Mouse (Mus musculus) kidney, adult 8-10 months (tissue): ENCODE data around the gene 2410004B18Rik.
"Not testable (repeated sequence)": the region's sequence is repeated elsewhere in the genome, so short reads cannot be mapped to it uniquely, and the experiment has no call there.

Experiments
- DNase-seq, 2 experiments: peaks; one replicate each; pipeline ENCODE4 v3.0.0; 2022

The 2410004B18Rik gene

DNA sequence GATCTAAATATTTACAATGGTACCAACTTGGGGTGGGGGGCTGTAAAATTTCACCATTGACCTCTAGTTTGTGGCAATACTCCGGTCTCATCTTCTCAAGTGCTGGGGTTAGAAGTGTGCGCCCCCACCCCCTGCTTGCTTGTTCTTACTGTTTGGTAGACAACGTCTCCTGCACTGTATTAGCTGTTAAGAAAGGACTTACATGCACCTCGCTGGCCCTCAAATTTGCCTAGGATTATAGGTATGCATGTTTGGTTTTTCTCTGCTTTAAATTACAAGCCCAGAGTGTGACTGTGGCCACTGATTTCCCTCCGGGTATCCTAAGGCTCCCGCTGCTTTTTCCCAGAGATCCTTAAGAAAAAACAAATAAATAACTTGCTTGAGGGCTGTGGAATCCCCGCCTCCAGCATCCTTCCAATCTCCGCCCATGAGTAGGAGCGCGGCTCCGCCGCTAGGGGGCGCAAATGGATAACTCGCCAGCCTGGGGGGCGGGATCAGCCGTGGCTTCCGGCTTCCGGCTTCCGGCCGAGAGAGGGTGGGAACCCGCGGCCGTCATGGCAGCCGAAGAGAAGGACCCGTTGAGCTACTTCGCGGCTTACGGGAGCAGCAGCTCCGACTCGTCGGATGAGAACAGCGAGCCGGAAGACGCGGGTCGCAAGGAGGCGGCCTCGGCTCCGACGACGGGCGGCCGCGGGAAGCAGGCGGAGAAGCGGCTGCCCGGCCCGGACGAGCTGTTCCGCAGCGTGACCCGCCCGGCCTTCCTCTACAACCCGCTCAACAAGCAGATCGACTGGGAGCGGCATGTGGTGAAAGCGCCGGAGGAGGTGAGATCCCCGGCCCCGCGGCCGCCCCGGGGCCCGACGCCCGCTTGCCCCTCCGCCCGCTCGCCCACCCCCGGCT lies at the start of gene 2410004B18Rik:
Gene 2410004B18Rik (plus strand): TSS at position 510 of the 900 bp plus-strand sequence.
- DNase-seq = peak; percentile 86 to 92

- no peak for DNase-seq
These were observed 47.3 kb upstream of the 2410004B18Rik start for GRCm38 (mm10) chr3:145890346-145891132.

DNA sequence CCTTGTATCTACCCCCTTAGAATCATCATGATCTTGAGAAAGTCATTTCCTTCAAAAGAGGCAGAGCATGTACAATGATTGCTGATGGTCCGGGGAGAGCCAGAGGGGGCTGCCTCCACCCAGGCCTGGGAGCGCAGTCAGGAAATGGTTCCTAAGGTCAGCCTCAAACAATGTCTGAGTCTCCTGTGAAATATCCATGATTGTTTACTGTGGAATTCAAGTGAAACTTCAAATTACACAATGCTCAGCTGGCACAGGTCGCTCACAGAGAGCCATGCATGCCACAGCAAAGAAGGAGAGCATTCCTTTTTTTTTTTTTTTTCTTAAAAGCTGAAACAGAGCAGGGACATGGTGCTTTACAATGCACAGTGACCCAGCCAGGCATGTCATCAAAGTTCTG lies 45.4 kb upstream of the 2410004B18Rik start:
- no peak for DNase-seq

DNA sequence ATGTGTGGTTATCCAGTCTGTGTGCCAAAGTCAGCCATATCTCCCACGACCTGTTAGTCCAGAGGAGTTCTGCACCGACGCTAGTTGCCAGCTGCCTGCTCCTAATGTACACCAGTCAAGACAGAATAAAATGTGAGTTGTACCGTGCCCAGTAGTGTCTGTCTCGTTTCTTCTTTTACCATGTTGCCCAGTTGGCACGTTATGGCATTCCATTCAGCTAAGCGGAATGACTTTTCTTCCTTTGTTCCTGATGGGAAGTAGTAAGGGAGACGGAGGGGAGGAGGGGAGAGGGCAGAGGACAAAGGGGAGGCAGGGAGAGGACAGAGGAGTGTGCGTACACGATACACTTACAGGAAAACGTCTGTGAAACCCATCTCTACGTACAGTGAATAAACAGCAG lies 43.7 kb upstream of the 2410004B18Rik start:
- no peak for DNase-seq

GRCm38 (mm10) chr3:145897749-145898148 lies 40.1 kb upstream of the 2410004B18Rik start:
- no peak for DNase-seq

DNA sequence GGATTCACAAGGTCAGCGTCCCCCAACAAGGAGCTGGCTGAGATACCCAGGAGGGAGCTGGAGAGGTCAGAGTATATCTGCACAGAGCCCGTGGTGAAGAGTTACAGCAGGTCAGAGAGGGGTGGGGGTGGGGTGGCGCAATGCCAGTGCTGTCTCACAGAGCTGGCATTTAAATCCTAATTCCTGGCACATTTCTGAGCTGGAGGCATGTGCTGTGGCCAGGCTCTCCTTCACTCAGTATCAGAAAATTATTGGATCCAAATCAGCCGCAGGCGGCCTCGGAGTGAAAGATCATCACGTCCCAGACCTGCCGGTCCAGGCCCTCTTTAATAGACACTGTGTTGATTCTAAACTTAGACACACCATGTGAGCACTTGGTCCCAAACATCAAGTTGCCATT lies 38.0 kb upstream of the 2410004B18Rik start:
- peak in 1 of 2 experiments; percentile 13 for DNase-seq

GRCm38 (mm10) chr3:145903530-145903929 lies 34.3 kb upstream of the 2410004B18Rik start:
- no peak for DNase-seq

DNA sequence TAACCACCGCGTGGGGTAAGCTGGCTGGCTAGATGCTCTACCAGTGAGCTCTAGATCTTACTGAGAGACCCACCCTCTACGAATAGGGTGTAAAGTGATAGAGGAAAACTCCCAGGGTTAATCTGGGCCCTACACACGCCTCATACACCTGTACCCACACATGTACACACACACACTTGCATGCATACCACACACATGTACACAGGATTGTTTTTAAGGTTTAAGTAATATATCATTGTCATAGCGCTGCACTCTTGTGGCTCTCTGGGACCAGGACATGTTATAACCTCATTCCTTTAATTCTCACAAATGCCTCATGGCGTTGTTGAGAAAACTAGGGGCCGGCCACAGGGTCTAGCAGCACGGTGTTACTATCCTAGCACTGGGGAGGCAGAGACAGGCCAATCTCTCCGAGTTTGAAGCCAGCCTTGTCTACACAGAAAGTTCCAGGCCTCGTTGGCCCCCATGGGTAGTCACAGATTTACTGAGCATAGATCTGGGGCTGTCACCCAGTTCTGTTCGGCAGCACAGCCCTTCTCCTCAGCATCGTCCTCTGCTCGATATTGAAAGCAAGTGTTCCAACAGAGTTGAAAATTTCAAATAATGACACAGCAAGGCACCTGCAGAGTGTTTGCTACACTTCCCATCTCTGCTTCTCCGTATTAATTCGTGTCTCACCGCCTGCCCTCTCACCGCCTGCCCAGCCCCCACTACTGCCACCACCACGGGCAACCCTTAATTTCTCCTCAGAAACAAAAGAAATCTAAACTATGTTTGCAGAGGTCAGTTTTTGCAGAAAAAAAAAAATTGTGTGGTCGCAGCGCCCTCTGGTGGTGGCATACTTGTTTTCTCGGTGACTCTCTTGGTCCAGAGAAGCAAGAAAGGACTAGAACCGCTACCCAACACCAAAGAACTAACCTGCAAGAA lies 32.7 kb upstream of the 2410004B18Rik start:
- peak in 1 of 2 experiments; percentile 76 for DNase-seq

- DNase-seq = no peak
These were observed 31.2 kb upstream of the 2410004B18Rik start for GRCm38 (mm10) chr3:145906582-145906981.

DNA sequence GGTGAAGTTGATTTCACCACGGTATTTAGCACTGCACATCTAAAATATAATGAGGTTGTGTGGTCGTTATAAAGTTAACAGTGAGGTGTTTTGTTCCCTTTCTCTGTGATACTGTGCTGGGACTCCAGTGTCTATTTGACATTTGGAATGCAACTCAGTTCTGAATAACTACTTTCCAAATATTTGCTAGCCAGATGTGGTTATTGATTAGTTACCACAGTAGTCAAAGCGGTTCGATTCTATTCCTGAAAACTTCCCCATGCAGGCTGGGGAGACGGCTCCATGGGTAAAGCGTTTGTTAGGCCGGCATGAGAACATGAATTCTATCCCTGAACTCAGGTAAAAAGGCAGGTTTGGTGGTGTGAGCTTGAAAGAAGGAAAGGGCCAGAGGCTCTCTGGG lies 25.3 kb upstream of the 2410004B18Rik start:
- DNase-seq = no peak

GRCm38 (mm10) chr3:145913263-145913662 lies 24.6 kb upstream of the 2410004B18Rik start:
- DNase-seq = no peak

- not testable (repeated sequence) for DNase-seq
These were observed 23.9 kb upstream of the 2410004B18Rik start for GRCm38 (mm10) chr3:145913942-145914341.

- DNase-seq = no peak
These were observed 21.4 kb upstream of the 2410004B18Rik start for GRCm38 (mm10) chr3:145916374-145916773.

DNA sequence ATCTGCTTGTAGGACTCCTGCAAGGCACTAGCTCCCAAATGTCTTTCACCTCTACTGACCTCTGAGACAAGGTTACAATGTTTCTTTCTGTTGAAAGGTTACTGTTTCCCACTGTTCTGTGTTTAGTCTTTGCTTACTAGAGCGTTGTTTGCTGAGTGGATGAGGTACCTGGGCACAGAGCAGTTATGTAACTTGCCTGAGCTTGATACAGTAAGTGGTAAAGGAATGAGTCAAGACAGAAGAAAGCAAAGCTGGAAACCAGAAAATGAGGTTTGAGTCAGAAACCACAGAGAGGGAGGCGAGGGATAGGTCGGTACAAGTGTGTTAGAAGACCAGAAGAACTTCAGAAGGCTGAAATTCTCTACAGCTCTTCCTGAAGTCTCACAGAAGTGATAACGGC lies 21.0 kb upstream of the 2410004B18Rik start:
- DNase-seq = no peak

GRCm38 (mm10) chr3:145922019-145922854 lies 15.6 kb upstream of the 2410004B18Rik start, which contains the start of gene Bcl10:
TSS of gene Bcl10 (plus strand) at chr3:145922804.
- DNase-seq = no peak

GRCm38 (mm10) chr3:145922971-145923370 lies 14.8 kb upstream of the 2410004B18Rik start:
- no peak for DNase-seq

DNA sequence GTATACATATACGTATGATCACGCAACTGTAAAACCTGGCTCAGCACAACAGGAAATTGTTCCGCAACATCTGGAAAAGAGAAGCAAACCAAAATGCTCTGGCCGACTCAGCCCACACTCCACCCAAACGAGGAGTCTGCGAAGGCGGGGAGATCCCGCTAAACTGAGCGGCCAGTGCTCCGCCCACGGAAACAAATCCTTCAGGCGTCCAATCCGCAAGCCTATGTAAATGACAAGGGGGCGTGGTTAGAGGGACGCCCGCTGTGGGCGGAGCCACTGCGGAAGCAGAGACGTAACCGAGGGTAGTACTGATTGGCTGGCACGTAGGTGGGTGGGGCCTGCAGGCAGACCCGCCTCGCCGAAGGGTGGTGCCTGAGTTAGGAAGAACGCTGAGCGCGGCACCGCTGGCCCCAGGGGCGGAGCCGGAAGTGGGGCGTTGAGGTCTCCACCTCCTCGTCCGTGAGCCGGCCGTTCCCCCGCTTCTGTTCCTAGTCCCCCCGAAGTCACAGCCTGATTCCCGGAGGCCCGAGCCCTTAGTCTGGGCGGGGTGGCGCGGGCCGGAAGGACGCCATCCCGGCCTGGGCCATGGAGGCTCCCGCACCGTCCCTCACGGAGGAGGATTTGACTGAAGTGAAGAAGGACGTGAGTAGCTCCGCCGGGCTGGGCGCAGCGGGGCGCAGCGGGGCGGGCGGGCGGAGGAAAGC lies 13.8 kb upstream of the 2410004B18Rik start:
- peak; percentile 99 for DNase-seq

GRCm38 (mm10) chr3:145924649-145925337 lies 13.0 kb upstream of the 2410004B18Rik start:
- peak; percentile 39 to 47 for DNase-seq

GRCm38 (mm10) chr3:145925506-145925905 lies 12.3 kb upstream of the 2410004B18Rik start:
- no peak for DNase-seq
